Mouse (Mus musculus) heart, adult 10 weeks (tissue): ENCODE data around the gene Ndufa6. TPM values are rescaled to one million over a fixed set of nuclear protein-coding genes. Genes with fewer than 3 reads are reported as not detected.

Experiments used
- polyA plus RNA-seq: library from polyadenylated mRNA; stranded (reverse); fragments of 350-450 nt; fragmentation: Illumina TruSeq; extraction: RNeasy Lipid Tissue Mini Kit (QIAGEN cat#74804); gene quantifications from one replicate; pipeline ENCODE4 v1.2.3, GENCODE M21; 2014; ENCODE audit warnings: low read depth, low replicate concordance

Gene Ndufa6
- polyA plus RNA-seq: 848 TPM

DNA sequence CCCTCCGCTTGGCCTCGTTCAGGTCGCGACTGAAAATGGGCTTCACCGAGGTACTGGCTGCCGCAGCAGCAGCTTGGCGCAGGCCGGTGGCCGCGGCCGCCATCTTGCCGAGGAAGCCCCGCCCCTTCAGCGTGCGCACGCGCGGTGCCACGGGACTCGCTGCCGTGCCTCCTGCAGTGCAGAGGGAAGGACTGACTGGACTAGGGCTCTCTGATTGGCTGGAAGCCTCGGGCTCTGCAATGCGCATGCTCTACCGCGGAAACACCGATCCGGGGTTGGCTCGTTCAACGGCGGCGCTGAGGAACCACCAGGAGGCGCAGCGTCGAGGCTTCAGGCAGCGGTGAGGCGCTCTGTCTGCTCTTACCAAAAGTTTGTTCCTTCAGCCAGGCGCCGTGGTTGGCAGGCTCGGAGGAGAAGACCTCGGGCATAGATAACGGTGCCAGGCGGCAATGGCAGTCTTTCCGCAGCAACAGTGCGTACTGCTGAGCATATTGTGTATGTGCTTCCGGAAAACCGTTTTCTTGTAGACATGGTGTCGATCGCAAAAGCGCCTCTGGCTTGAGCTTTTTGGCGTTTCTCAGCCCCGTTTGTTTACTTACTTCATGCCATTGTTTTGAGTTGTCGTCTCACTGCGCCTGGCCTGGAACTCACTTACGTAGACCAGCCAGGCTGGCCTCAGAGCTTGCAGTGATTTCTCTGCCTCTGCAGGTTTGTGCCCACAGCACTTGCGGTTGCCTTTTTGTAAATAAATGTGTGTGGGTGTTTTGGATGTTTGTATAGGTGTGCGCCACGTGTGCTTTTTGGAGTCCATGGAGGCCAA, at the start of gene Ndufa6:
Gene Ndufa6 (minus strand): TSS at position 197 of the 820 bp plus-strand sequence.

DNA sequence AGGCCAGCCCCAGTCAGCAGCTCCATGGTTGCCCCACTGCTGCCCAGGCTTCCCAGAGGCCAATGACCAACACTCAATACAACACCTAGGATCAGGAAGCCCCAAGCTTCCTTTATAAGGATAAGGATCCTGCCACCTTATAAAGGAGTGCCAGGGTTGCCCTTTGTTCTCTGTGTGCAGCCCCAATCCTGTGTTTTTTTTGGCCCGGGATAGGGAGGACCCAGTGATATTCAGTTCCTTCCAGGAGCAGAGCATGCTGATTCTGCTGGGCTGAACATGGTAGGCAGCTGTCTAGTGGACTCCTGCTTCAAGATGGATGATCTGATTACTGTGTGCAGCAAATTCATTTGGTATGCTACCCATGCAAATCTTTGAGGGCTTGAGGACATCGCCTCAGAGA, 39.8 kb upstream of the Ndufa6 start, which contains the start of gene Cyp2d11:
Gene Cyp2d11 (minus strand): TSS at position 101 of the 400 bp plus-strand sequence.

DNA sequence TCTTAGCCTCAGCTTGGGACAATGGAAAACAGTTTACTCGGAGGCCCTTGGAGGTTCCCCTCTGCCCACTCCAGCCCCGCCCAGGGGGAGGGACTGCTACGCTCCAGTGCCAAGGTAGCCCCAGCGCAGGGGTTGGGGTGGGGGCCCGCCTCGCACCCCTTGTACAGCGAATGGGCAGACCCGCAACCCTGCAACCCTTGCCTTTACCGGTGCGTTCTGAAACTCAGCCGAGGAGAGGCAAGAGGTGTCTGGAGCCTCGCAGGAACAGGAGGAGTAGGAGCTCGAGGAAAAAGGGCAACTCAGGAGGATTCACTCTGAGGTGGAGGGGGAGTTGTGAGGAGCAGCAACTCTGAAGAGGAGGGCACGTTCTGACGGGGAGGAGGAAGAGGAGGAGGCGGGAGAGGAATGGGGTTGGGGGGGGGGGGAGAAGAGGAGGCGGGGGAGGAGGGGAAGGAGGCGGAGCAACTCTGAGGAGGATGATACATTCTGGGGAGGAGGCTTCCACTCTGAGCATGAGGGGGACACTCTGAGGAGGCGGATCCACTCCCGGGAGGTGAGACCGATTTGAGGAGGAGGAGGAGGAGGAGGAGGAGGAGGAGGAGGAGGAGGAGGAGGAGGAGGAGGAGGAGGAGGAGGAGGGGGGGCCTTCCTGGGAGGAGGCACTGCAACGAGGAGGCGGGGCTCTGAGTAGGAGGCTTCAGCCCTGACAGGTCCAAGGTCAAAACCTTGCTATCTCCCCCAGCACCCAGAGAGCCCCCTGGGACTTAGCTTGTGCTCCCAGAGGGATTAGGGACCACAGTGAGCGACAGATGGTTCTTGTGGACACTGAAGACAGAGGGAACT, 26.0 kb upstream of the Ndufa6 start, which contains the start of gene Cyp2d22:
Gene Cyp2d22 (minus strand): TSS at position 390 of the 843 bp plus-strand sequence.

DNA sequence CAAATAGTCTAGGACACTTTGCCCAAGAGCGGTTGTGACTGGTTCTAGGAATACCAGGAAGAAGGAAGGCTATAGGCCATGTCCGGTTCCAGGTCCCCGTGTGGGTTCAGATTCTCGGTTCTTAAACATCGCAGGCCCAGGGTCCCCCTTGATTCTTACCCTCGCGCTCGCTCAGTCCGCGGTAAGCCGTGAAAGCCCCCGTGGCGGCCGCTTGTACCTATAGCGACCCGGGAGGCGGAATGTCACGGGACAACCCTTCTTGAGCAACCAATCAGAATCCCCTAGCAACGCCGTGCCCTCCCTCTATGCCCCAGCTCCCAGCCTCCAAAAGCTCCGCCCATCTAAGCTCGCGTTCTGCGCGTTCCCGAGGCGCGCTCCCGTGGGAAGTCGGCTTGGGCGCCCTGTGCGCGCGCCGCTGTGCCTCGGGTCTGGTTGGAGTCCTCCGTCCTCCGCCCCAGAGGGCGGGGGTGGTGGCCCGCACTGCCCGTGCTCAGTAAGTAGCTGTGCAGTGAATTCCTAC, 15.5 kb downstream of the Ndufa6 start, which contains the start of the genes Naga, Pheta2 and Smdt1:
Gene Naga (minus strand): TSS at position 333 of the 520 bp plus-strand sequence.
Gene Pheta2 (plus strand): TSS at position 350 of the 520 bp plus-strand sequence.
Gene Smdt1 (plus strand): TSS at position 367 of the 520 bp plus-strand sequence.

Other genes starting within 250 kb of the Ndufa6 start
- 9.0 TPM for gene Ccdc134, start 226.4 kb downstream of the Ndufa6 start, polyA plus RNA-seq
- gene Srebf2, start 207.1 kb downstream of the Ndufa6 start, polyA plus RNA-seq: 23.7 TPM
- gene Shisa8, start 141.5 kb downstream of the Ndufa6 start, polyA plus RNA-seq: not detected
- gene Tnfrsf13c, start 130.0 kb downstream of the Ndufa6 start, polyA plus RNA-seq: not detected
- 0.99 TPM for gene Cenpm, start 109.6 kb downstream of the Ndufa6 start, polyA plus RNA-seq
- gene 1500009C09Rik, start 101.9 kb downstream of the Ndufa6 start, polyA plus RNA-seq: not detected
- gene Sept3, start 79.4 kb downstream of the Ndufa6 start, polyA plus RNA-seq: 1.5 TPM
- not detected for gene Wbp2nl, start 55.4 kb downstream of the Ndufa6 start, polyA plus RNA-seq
- gene Naga, start 15.4 kb downstream of the Ndufa6 start, polyA plus RNA-seq: 35.5 TPM
- gene Pheta2, start 15.4 kb downstream of the Ndufa6 start, polyA plus RNA-seq: 1.4 TPM
- gene Smdt1, start 15.4 kb downstream of the Ndufa6 start, polyA plus RNA-seq: 252 TPM
- gene Cyp2d22, start 25.9 kb upstream of the Ndufa6 start, polyA plus RNA-seq: 38.5 TPM
- not detected for gene Cyp2d11, start 39.7 kb upstream of the Ndufa6 start, polyA plus RNA-seq
- 1.6 TPM for gene Cyp2d10, start 52.9 kb upstream of the Ndufa6 start, polyA plus RNA-seq
- gene Cyp2d9, start 79.1 kb upstream of the Ndufa6 start, polyA plus RNA-seq: not detected
- gene Cyp2d12, start 200.8 kb upstream of the Ndufa6 start, polyA plus RNA-seq: not detected